Mouse (Mus musculus) lung, embryonic 15.5 days (tissue): ENCODE data around the gene Smok3c. TPM values are rescaled to one million over a fixed set of nuclear protein-coding genes. Genes with fewer than 3 reads are reported as not detected.
"Not testable (repeated sequence)": the region's sequence is repeated elsewhere in the genome, so short reads cannot be mapped to it uniquely, and the experiment has no call there.

ENCODE experiments used
- ATAC-seq: fragments of 200-750 bp; cut with Nextera tagmentation; 2 replicates; pipeline ENCODE4 v1.8.0; 2017; ENCODE audit warnings: moderate number of reproducible peaks, borderline replicate concordance; ENCODE audit not compliant: low FRiP score, low TSS enrichment; ENCODE audit errors: extremely low read depth
- H3K27ac ChIP-seq: fragments of 300-500 bp; sonication (generic); 2 replicates; pipeline ENCODE4 v1.5.1; 2015; ENCODE audit warnings: moderate library complexity, mild to moderate bottlenecking, inconsistent platforms
- H3K27me3 ChIP-seq: fragments of 300-500 bp; sonication (generic); 2 replicates; pipeline ENCODE4 v1.6.1; 2015; ENCODE audit warnings: inconsistent platforms
- H3K36me3 ChIP-seq: fragments of 300-500 bp; sonication (generic); 2 replicates; pipeline ENCODE4 v1.6.1; 2015; ENCODE audit warnings: inconsistent platforms
- H3K4me1 ChIP-seq: fragments of 300-500 bp; sonication (generic); 2 replicates; pipeline ENCODE4 v1.6.1; 2015; ENCODE audit warnings: inconsistent platforms
- H3K4me2 ChIP-seq: fragments of 300-500 bp; sonication (generic); 2 replicates; pipeline ENCODE4 v1.6.1; 2015; ENCODE audit warnings: inconsistent platforms, mild to moderate bottlenecking, moderate library complexity
- H3K4me3 ChIP-seq: fragments of 300-500 bp; sonication (generic); 2 replicates; pipeline ENCODE4 v1.5.1; 2015; ENCODE audit warnings: mild to moderate bottlenecking, inconsistent platforms
- H3K9ac ChIP-seq: fragments of 300-500 bp; sonication (generic); 2 replicates; pipeline ENCODE4 v1.6.1; 2015; ENCODE audit warnings: inconsistent platforms
- H3K9me3 ChIP-seq: fragments of 300-500 bp; sonication (generic); 2 replicates; pipeline ENCODE4 v1.6.1; 2016; ENCODE audit warnings: inconsistent platforms
- WGBS: fragments of 180-500 bp; shearing (Covaris S2); methylation state at CpG from one replicate; pipeline ENCODE4 v1.1.7; 2015; 5-methylcytosine and 5-hydroxymethylcytosine counted together
- polyA plus RNA-seq: library from polyadenylated mRNA; unstranded; fragments of >200 nt; fragmentation: Nextera tagmentation; extraction: Ambion mirVana; gene quantifications from 2 replicates; pipeline ENCODE4 v1.2.1, GENCODE M21; 2015

The Smok3c gene
- not detected in 2 replicates for polyA plus RNA-seq

DNA sequence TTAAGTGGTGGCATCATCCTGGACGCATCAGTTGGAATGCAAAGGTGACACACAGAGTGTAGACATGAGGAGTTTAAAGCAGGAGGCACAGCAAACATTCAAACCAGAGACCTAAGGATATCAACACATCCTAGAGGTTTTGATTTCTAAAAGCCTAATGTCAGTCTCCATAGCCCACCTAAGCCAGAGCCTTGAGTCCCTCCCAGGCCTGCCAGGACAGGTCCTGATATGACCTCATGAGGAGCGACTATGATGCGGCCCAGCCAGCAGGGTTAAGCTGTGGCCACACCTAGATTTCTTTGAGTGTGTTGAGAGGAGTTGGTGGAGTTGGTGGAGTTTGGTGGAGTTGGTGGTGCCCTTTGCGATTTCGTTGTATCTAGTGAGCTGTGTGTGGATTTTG is at the start of gene Smok3c:
Gene Smok3c, plus strand, starts transcription at position 301 of the 400 bp plus-strand sequence.
- not testable (repeated sequence) for H3K27me3 ChIP-seq, H3K9ac ChIP-seq, H3K4me1 ChIP-seq, H3K4me3 ChIP-seq, H3K4me2 ChIP-seq, H3K27ac ChIP-seq, ATAC-seq, H3K36me3 ChIP-seq, H3K9me3 ChIP-seq
- WGBS = no CpG with 5 or more reads among the region's 5 CpGs

DNA sequence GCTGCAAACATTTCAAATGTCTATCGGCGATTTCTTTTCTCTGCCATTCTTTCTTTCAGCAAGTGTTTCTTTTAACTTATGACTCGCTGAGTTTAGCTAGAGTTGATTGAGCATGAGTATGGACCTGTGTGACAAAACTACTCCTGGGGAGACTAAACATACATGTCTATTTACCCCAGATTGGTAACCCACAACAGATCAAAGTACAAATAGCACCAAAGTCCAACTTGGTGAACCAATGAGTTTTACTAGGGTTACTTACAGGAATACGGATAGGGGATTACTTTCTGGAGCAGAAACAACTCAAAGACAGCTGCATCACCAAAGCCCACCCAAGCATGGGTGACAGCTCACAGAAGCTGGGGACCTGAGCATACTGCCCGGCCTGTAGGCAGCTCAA is 43.6 kb upstream of the Smok3c start:
- WGBS = 88% methylated on average over 5 of the region's 5 CpGs
- H3K9me3 ChIP-seq = no peaks in the 10 kb centered on the region
- ATAC-seq = no peak
- no peaks in the 10 kb centered on the region for H3K27me3 ChIP-seq
- no peaks in the 10 kb centered on the region for H3K36me3 ChIP-seq
- no peak overlapping the region for H3K4me3 ChIP-seq
- H3K9ac ChIP-seq = no peak overlapping the region
- H3K4me1 ChIP-seq = no peaks in the 10 kb centered on the region
- H3K4me2 ChIP-seq = no peak overlapping the region
- H3K27ac ChIP-seq = no peak overlapping the region

GRCm38 (mm10) chr5:138012382-138012781 is 40.6 kb upstream of the Smok3c start:
- no peak for ATAC-seq
- H3K4me3 ChIP-seq = no peak overlapping the region
- H3K4me2 ChIP-seq = no peak overlapping the region
- WGBS = 80% methylated on average over 5 of the region's 5 CpGs
- no peaks in the 10 kb centered on the region for H3K9me3 ChIP-seq
- no peak overlapping the region for H3K9ac ChIP-seq
- H3K27ac ChIP-seq = no peak overlapping the region
- no peaks in the 10 kb centered on the region for H3K4me1 ChIP-seq
- H3K36me3 ChIP-seq = no peaks in the 10 kb centered on the region
- no peaks in the 10 kb centered on the region for H3K27me3 ChIP-seq

GRCm38 (mm10) chr5:138016530-138016929 is 36.5 kb upstream of the Smok3c start:
- no peaks in the 10 kb centered on the region for H3K9me3 ChIP-seq
- no peak overlapping the region for H3K27ac ChIP-seq
- H3K4me3 ChIP-seq = no peak overlapping the region
- H3K27me3 ChIP-seq = no peaks in the 10 kb centered on the region
- no peaks in the 10 kb centered on the region for H3K36me3 ChIP-seq
- WGBS = 62% methylated on average over 2 of the region's 2 CpGs
- no peak for ATAC-seq
- no peak overlapping the region for H3K4me2 ChIP-seq
- H3K4me1 ChIP-seq = no peaks in the 10 kb centered on the region
- no peak overlapping the region for H3K9ac ChIP-seq

DNA sequence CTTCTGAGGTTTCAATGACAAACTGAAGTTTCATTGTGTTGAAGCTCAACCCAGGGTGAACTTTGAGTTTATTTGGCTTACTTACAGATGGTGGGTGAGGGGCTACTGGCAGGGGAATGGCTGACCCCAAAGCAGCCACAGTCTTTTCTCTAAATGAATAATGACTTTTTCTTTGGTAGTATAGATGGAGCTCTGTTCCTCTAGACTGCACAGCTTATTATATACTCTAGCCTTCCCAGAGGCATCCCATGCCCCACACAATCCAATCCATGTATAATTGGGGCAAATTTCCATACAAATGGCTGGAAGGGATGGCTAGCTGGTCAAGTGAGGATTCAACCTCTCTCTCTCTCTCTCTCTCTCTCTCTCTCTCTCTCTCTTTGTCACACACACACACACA is 36.0 kb upstream of the Smok3c start:
- no peak overlapping the region for H3K27ac ChIP-seq
- no peaks in the 10 kb centered on the region for H3K9me3 ChIP-seq
- no peak overlapping the region for H3K9ac ChIP-seq
- H3K27me3 ChIP-seq = no peaks in the 10 kb centered on the region
- ATAC-seq = no peak
- H3K4me1 ChIP-seq = no peaks in the 10 kb centered on the region
- H3K4me3 ChIP-seq = no peak overlapping the region
- no peaks in the 10 kb centered on the region for H3K36me3 ChIP-seq
- H3K4me2 ChIP-seq = no peak overlapping the region

- H3K27me3 ChIP-seq, H3K4me2 ChIP-seq, H3K9ac ChIP-seq, H3K9me3 ChIP-seq, ATAC-seq, H3K27ac ChIP-seq, H3K4me1 ChIP-seq, H3K36me3 ChIP-seq, H3K4me3 ChIP-seq: not testable (repeated sequence)
- 82% methylated on average over 4 of the region's 4 CpGs for WGBS
Measured at GRCm38 (mm10) chr5:138019577-138019976, 33.4 kb upstream of the Smok3c start.

DNA sequence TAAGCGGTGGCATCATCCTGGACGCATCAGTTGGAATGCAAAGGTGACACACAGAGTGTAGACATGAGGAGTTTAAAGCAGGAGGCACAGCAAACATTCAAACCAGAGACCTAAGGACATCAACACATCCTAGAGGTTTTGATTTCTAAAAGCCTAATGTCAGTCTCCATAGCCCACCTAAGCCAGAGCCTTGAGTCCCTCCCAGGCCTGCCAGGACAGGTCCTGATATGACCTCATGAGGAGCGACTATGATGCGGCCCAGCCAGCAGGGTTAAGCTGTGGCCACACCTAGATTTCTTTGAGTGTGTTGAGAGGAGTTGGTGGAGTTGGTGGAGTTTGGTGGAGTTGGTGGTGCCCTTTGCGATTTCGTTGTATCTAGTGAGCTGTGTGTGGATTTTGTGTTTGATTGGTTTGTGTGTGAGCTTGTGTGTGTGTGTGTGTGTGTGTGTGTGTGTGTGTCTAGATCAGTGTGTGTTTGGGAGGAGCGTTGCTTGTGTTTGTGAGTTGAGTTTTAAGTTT is 32.0 kb upstream of the Smok3c start, which contains the start of the genes Smok3a and Smok3b:
Gene Smok3a, plus strand, starts transcription at position 301 of the 519 bp plus-strand sequence.
Gene Smok3b, plus strand, starts transcription at position 469 of the 519 bp plus-strand sequence.
- not testable (repeated sequence) for ATAC-seq, H3K9me3 ChIP-seq, H3K4me3 ChIP-seq, H3K9ac ChIP-seq, H3K27me3 ChIP-seq, H3K27ac ChIP-seq, H3K4me1 ChIP-seq, H3K4me2 ChIP-seq, H3K36me3 ChIP-seq
- WGBS = 90% methylated on average over 3 of the region's 7 CpGs

DNA sequence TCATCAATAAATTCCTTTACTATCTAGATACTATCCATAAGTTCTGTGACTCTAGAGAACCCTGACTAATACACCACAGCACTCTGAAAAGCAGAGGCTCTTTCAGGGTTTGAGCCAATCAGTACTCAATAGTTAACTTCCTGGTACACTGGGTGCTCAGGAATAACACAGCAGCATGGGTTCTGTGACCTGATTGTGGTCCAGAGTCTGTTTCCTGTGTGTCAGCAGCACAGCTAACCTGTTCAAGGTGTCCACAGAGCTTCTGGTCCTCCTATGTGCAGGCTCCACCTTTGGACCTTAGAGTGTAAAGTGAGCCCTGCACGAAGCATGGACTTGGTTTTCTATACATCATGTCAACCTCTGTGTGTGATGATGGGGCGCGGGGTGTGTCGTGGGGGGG is 20.8 kb downstream of the Smok3c start:
- Histone ChIP-seq H3K27ac (no peak overlapping the region), H3K9me3 (no peaks in the 10 kb centered on the region), H3K36me3 (no peaks in the 10 kb centered on the region), H3K27me3 (no peaks in the 10 kb centered on the region), H3K4me1 (no peaks in the 10 kb centered on the region), H3K9ac (no peak overlapping the region), H3K4me3 (no peak overlapping the region), H3K4me2 (no peak overlapping the region)
- 75% methylated on average over 4 of the region's 4 CpGs for WGBS
- ATAC-seq = no peak

DNA sequence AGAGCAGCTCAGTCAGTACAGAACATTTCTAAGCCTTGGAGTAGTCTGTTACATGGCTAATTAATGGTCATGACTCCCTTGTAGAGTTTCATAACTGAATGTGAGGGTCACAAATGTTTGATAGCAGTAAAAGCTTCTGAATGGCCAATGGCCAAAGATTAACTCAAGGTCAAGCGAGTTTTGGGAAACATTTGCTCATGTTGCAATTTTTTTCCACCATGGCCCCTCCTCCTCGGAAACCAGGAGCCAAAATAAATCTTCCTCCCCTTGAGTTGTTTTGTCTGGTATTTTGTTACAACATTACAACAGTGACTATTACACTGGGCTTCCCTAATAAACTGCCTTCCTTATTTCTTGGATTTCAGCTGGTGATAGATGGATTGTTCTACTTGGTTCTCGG is 22.7 kb downstream of the Smok3c start:
- Histone ChIP-seq H3K9ac (no peak overlapping the region), H3K4me1 (no peaks in the 10 kb centered on the region), H3K9me3 (no peaks in the 10 kb centered on the region), H3K36me3 (no peaks in the 10 kb centered on the region), H3K4me3 (no peak overlapping the region), H3K27me3 (no peaks in the 10 kb centered on the region), H3K27ac (no peak overlapping the region), H3K4me2 (no peak overlapping the region)
- WGBS = 60% methylated on average over 3 of the region's 3 CpGs
- no peak for ATAC-seq

DNA sequence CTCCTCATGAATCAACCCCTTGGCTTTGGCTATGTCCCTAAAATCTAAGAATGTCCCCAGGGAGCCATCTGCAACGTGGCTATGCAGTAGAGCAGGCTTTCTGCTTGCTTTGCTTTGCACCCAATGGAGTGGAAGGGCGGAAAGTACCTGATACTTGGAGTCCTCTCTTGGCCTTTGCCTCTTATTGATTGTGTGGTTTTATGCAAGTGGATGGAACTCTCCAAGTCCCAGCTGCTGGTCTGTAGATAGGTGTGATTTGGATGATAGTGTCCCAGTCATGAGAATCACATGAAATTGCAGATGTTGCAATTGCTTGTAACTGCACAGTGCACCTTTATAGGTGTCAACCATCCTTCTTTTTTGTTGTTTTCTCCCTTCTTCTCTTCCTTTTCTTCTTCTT is 23.2 kb downstream of the Smok3c start:
- no peak for ATAC-seq
- Histone ChIP-seq H3K4me1 (no peaks in the 10 kb centered on the region), H3K9ac (no peak overlapping the region), H3K27me3 (no peaks in the 10 kb centered on the region), H3K9me3 (no peaks in the 10 kb centered on the region), H3K4me2 (no peak overlapping the region), H3K4me3 (no peak overlapping the region), H3K36me3 (no peaks in the 10 kb centered on the region), H3K27ac (no peak overlapping the region)
- 56% methylated on average over 2 of the region's 2 CpGs for WGBS

- WGBS = 84% methylated on average over 5 of the region's 5 CpGs
- Histone ChIP-seq H3K9me3 (no peaks in the 10 kb centered on the region), H3K4me2 (no peak overlapping the region), H3K27me3 (no peaks in the 10 kb centered on the region), H3K4me3 (no peak overlapping the region), H3K36me3 (no peaks in the 10 kb centered on the region), H3K27ac (no peak overlapping the region), H3K4me1 (no peaks in the 10 kb centered on the region), H3K9ac (no peak overlapping the region)
- ATAC-seq = no peak
Measured at GRCm38 (mm10) chr5:138080456-138080855, 27.5 kb downstream of the Smok3c start.

GRCm38 (mm10) chr5:138081446-138081845 is 28.5 kb downstream of the Smok3c start:
- H3K9me3 ChIP-seq = no peaks in the 10 kb centered on the region
- H3K4me2 ChIP-seq = no peak overlapping the region
- peaks cover 3% of the 10 kb centered on the region; the same call in 1 of the 2 replicates for H3K4me1 ChIP-seq
- no peak overlapping the region for H3K4me3 ChIP-seq
- no peak for ATAC-seq
- no peak overlapping the region for H3K9ac ChIP-seq
- no peaks in the 10 kb centered on the region for H3K36me3 ChIP-seq
- 72% methylated on average over 9 of the region's 9 CpGs for WGBS
- no peak overlapping the region for H3K27ac ChIP-seq
- H3K27me3 ChIP-seq = no peaks in the 10 kb centered on the region

DNA sequence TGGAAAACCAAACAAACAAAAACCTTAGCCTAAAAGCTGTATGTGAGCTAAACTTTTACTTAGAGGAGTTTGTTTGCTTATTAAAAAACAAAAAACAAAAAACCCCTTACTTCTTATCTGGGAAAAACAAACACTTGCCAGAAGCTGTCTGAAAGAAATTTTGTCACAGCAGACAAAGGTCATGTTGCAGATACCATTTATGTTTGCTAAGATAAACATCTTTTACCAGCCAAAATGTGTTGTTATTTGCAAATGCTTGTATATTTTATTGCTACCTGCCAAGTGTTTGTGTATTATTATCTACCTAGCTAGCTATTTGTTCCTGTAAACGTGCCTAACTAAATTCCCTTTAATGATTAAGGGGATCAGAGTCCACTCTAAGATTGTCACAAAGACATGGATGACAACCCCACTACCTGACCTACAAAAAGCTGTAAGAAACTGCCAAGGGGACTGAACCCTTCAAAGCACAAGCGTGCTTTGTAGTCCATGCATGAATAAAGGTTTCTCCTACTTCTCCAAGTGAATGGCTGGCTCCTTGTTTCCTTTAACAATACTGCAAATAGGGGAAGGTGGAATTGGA is 30.4 kb downstream of the Smok3c start:
- H3K9ac ChIP-seq = no peak overlapping the region
- ATAC-seq = no peak
- H3K27ac ChIP-seq = no peak overlapping the region
- H3K36me3 ChIP-seq = 0 out of 2 replicates have a peak, but pooled peaks cover 5% of the 10 kb centered on the region
- H3K9me3 ChIP-seq = no peaks in the 10 kb centered on the region
- WGBS = 53% methylated on average over 2 of the region's 2 CpGs
- H3K27me3 ChIP-seq = no peaks in the 10 kb centered on the region
- peaks cover 9% of the 10 kb centered on the region for H3K4me1 ChIP-seq
- no peak overlapping the region for H3K4me2 ChIP-seq
- no peak overlapping the region for H3K4me3 ChIP-seq
